Mouse (Mus musculus) megakaryocyte, embryonic 14.5 days (primary cell): ENCODE results near the gene Nrtn. TPM values are rescaled to one million over a fixed set of nuclear protein-coding genes. Genes with fewer than 3 reads are reported as not detected.

ENCODE experiments used
- H3K27me3 ChIP-seq: replicated peaks from 2 replicates; pipeline ENCODE3; 2012; ENCODE audit warnings: inconsistent platforms
- H3K36me3 ChIP-seq: replicated peaks from 2 replicates; pipeline ENCODE3; 2012; ENCODE audit warnings: low read length, inconsistent platforms, mixed read lengths
- H3K4me1 ChIP-seq: 2 replicates; pipeline ENCODE4 v1.6.1; 2012; ENCODE audit warnings: inconsistent platforms
- H3K4me3 ChIP-seq: replicated peaks from 2 replicates; pipeline ENCODE3; 2012; ENCODE audit warnings: moderate library complexity, mild to moderate bottlenecking, inconsistent platforms
- H3K9me3 ChIP-seq: 2 replicates; pipeline ENCODE4 v1.6.1; 2012; ENCODE audit warnings: inconsistent platforms
- FLI1 ChIP-seq: IDR thresholded peaks from 2 replicates; pipeline ENCODE4 v1.6.1; 2012; ENCODE audit warnings: low read length, inconsistent platforms, mixed read lengths
- GATA1 ChIP-seq: IDR thresholded peaks from 3 replicates; pipeline ENCODE4 v1.6.1; 2012; ENCODE audit warnings: mixed read lengths, low read length, inconsistent platforms, borderline replicate concordance
- polyA plus RNA-seq: library from polyadenylated mRNA; stranded (reverse); fragments of >175 nt; gene quantifications from 2 replicates; pipeline ENCODE4 v1.2.3, GENCODE M21; 2012; ENCODE audit warnings: low replicate concordance; ENCODE audit not compliant: insufficient read depth

Nrtn gene
- polyA plus RNA-seq: 2.0 TPM in 1 of 2 replicates, not detected in the other

DNA sequence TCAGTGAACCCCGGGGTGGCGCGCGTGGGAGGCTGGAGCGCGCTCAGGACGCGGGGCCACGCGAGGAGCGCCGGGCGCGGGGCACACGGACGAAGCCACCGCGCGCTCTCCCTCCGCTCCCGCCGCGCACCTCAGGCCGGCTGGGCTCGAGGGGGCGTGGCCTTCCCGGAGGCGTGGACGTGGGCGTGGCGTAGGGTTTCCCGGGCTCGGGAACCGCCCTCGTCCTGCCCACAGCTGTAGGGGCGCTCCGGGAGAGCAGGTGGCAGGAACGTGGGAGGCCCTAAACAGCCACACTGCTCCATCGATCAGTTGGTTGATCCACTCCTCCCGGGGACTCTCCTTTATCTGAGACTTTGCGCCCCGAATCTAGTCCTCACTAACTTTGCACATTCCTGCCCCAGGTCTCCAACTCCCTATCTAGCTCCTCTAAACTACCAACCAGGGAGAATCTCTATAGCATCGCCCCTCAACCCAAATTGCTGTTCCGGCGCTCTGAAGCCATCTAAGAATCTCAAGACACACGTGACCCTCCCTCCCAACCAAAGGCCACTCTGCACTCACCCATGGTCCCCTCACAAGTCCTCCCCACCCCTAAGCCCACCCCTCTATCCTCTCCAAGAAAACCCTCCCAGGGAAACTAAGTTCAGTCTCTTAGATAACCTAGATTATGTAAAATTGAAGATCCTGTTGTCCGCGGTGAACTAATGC, at the start of gene Nrtn:
Nrtn (minus strand) TSS at position 115 of the 708 bp plus-strand sequence.
- H3K9me3 ChIP-seq: peaks cover 2% of the 10 kb centered on the region; the same call in 1 of the 2 replicates
- H3K36me3 ChIP-seq: no peaks in the 10 kb centered on the region
- H3K4me3 ChIP-seq: peak within 1 kb of the TSS; percentile 91
- TF ChIP-seq FLI1 (no peak), GATA1 (no peak)
- H3K4me1 ChIP-seq: peaks cover 74% of the 10 kb centered on the region
- H3K27me3 ChIP-seq: peaks cover 73% of the 10 kb centered on the region

DNA sequence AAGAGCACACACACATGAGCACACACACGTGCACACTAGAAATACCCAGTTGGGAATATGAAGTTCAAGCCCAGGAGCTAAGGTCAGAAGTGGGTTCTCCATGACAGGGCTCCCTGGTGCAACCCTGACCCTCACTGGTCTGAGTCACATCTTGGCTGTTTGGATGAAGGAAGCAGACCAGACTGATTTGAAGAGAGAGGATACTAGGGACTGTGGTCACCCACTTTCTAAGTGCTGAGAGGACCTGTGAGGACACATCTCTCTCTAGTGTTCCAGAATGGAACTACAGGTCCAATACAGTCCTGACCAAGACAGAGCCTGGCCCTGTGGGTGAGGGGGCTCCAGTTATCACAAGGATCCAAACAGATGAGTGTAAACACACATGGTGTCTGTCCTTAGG, 48.5 kb upstream of the Nrtn start:
- Histone ChIP-seq H3K36me3 (no peaks in the 10 kb centered on the region), H3K4me3 (no peak overlapping the region), H3K27me3 (peaks cover 66% of the 10 kb centered on the region), H3K9me3 (no peaks in the 10 kb centered on the region), H3K4me1 (peaks cover 24% of the 10 kb centered on the region)
- TF ChIP-seq GATA1 (no peak), FLI1 (no peak)

DNA sequence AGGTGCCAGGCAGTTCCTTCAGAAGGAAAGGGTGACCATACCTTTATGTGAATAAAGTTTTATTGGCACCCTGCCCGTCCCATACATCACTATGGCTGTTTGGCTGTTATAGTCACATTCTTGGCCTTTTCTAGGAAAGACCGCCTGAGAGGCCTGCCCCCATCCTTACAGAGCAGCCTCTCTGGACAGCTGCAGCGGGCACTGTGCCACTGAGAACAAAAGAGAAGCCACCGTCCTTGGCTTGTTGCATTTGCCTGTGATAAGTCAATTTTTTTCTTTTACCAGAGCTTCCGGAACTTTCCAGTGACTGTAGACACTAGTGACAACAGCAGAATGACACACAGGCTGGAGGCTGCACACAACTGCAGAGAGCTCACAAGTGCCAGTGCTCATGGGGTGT, 47.6 kb upstream of the Nrtn start:
- H3K27me3 ChIP-seq: peaks cover 69% of the 10 kb centered on the region
- TF ChIP-seq GATA1: no peak
- TF ChIP-seq FLI1: no peak

DNA sequence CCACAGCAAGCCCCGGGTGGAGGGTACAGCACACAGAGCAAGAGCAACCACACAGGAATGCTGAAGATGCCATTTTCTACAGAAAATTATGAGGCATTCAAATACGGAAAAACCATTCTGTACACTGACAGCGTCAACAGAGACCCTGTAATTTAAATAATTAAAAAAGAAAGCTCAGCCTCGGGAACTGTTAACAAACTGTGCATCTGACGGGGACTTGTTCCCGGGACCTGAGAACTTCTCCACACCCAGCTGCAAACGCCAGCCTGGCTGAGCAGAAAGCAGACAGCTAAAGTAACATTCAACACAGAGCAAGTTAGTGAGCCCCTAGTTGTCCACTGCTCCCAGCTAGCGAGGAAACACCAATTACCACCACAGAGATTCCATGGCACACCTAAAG, 44.7 kb upstream of the Nrtn start:
- no peak overlapping the region for H3K4me3 ChIP-seq
- H3K4me1 ChIP-seq: peaks cover 6% of the 10 kb centered on the region; the same call in 1 of the 2 replicates
- no peaks in the 10 kb centered on the region for H3K36me3 ChIP-seq
- H3K27me3 ChIP-seq: peaks cover 59% of the 10 kb centered on the region
- TF ChIP-seq GATA1 (no peak), FLI1 (no peak)
- no peaks in the 10 kb centered on the region for H3K9me3 ChIP-seq

More for the DNA sequence above, 47.6 kb upstream of the Nrtn start:
- H3K4me3 ChIP-seq: no peak overlapping the region
- H3K9me3 ChIP-seq: no peaks in the 10 kb centered on the region
- peaks cover 17% of the 10 kb centered on the region; the same call in 1 of the 2 replicates for H3K4me1 ChIP-seq
- H3K36me3 ChIP-seq: no peaks in the 10 kb centered on the region

DNA sequence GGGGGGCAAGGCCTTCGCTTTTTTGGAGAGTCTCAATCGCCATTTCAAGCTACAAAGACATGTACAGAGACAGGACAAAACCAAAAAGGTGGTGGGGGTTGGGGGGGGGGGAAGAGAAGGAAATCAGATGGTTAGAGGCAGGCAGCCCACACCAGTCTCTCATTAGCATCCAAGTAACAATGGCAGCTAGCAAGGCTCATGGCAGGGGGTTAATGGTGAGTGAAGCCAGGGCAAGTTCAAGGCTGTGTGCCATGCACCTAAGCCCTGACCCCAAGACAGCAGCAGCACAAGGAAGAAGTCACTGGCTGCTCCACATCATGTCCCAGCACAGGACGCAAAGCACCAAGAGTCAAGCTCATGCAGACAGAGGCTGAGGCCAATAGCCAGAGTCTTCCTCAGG, 41.9 kb upstream of the Nrtn start:
- Histone ChIP-seq H3K9me3 (no peaks in the 10 kb centered on the region), H3K4me3 (no peak overlapping the region), H3K27me3 (peaks cover 36% of the 10 kb centered on the region), H3K4me1 (peaks cover 3% of the 10 kb centered on the region; the same call in 1 of the 2 replicates), H3K36me3 (no peaks in the 10 kb centered on the region)
- no peak for TF ChIP-seq GATA1
- no peak for TF ChIP-seq FLI1

DNA sequence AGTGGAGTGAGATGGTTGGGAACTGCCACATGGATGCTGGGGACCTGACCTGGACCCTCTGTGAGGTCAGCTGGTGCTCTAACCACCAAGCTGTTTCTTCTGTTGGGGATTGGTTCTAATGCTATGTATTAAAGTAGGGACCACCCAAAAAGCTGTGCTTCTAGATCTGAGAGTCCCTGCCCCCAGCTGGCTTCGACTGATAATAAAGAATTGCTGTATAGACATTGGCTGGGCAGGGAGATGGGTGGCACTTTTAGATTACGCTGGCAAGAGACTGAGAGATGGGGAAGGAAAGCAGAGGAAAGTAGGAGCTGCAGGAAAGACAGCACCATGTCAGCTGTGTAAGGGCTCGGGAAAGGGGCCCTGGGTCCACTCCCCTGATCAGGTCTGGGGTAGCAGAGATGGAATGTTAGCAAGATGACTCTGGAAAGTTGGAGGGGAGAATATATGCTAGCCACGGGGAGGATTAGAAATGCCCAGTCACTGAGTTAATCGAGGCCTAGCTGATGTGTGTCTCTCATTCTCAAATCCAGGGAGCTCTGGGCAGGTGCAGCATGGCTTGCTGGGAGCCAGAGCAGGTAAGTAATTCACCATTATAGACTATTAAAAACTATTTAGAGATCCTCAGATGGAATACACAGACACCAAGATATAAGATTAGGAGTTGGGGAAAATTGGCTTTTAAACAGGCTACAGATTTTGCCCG, 36.4 kb upstream of the Nrtn start:
- Histone ChIP-seq H3K4me1 (peaks cover 11% of the 10 kb centered on the region; the same call in 1 of the 2 replicates), H3K36me3 (no peaks in the 10 kb centered on the region), H3K27me3 (peaks cover 34% of the 10 kb centered on the region), H3K9me3 (no peaks in the 10 kb centered on the region), H3K4me3 (no peak overlapping the region)
- TF ChIP-seq FLI1: no peak
- no peak for TF ChIP-seq GATA1

DNA sequence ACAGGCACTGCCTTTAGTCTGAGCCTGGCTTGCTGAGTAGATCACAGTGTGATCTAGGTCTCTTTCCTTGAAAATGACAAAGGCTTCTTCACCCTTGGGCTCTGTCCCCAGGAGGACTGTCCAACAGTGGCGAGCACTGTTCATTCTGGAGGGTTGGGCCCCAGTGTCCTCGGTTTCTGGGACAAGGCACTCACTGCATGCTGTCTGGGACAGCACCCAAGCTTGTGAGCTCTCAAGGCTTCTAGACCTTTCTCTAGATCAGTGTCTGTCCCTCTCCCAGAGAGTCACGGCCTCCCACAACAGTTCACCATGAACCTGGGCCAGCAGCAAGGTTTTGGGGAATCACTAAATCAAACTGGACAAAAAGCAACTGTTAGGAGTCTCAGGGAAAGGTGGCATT, 35.3 kb upstream of the Nrtn start:
- Histone ChIP-seq H3K4me1 (peaks cover 11% of the 10 kb centered on the region; the same call in 1 of the 2 replicates), H3K27me3 (peaks cover 39% of the 10 kb centered on the region), H3K4me3 (no peak overlapping the region), H3K9me3 (no peaks in the 10 kb centered on the region), H3K36me3 (no peaks in the 10 kb centered on the region)
- TF ChIP-seq FLI1 (no peak), GATA1 (no peak)

DNA sequence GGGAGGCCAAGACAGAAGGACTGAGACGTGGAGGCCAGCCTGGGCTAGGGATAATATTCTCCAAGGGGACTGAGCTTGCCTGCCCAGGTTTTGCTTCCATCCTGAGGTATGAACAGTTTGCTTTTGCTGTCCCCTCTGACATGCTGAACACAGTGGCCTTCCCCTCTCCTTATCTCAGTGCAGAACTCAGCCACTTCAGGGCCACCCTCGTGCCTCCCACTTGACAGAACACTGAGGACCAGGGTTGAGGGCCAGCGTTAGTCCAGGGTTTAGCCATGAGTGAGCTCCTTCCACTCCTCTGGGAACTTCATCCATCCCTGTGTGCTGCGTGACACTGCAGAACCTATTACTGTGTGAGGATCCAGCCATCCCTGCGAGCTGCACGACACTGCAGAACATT, 32.0 kb upstream of the Nrtn start:
- no peaks in the 10 kb centered on the region for H3K9me3 ChIP-seq
- no peaks in the 10 kb centered on the region for H3K36me3 ChIP-seq
- TF ChIP-seq FLI1: no peak
- TF ChIP-seq GATA1: no peak
- peaks cover 65% of the 10 kb centered on the region for H3K27me3 ChIP-seq
- no peak overlapping the region for H3K4me3 ChIP-seq
- H3K4me1 ChIP-seq: peaks cover 18% of the 10 kb centered on the region; the same call in 1 of the 2 replicates

DNA sequence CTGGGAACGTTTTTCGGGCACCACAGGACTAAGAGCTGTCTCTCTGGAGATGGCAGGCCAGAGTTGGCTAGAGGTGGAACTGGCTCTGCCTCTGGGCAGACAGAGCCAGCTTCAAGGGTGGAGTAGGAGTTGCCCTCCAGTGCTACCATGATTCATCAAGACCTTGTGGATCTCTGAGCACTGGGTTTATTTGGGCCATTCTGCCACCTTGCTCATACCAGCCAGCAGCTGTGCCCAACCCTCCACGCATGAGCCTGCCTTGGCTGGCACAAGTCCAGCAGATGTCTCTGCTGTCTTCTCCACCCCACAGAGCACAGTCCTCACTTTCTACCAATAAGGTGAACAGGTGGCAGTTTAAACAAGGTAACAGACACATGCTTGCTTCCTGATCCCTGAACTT, 31.6 kb upstream of the Nrtn start:
- Histone ChIP-seq H3K4me1 (peaks cover 18% of the 10 kb centered on the region; the same call in 1 of the 2 replicates), H3K27me3 (peaks cover 69% of the 10 kb centered on the region), H3K9me3 (no peaks in the 10 kb centered on the region), H3K36me3 (no peaks in the 10 kb centered on the region), H3K4me3 (no peak overlapping the region)
- TF ChIP-seq GATA1 (no peak), FLI1 (no peak)
